Mouse (Mus musculus): ENCODE data around the gene Atp5h. TPM values are rescaled to one million over a fixed set of nuclear protein-coding genes. Genes with fewer than 3 reads are reported as not detected.

Gene Atp5h
- polyA plus RNA-seq, 1 experiment from 2014 or later: 886 TPM

DNA sequence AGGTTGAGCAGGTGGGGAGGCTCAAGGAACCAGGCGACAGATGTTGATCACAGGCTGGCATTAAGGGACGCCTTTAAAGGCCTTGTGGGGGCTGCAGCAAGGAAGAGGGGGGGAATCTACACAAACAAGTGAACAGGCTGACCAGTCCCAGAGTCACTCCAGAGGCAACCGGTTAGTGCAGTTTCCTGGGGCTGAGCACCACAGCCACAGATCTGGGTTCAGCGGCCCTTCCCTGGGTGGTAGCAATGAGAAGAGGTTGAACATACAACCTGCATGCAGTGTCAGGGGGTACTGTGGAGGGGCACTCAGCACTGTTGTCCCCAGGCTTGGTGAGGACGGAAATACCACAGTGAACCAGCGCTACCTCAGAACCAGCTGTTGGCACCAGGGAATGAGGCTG, 13.6 kb upstream of the Atp5h start:
- WGBS: 84% methylated on average over 6 of the region's 6 CpGs
- H3K9me3 ChIP-seq: no peaks in the 10 kb centered on the region
- H3K4me3 ChIP-seq: no peak overlapping the region
- H3K27ac ChIP-seq: peak overlapping the region; percentile 40
- peaks cover 24% of the 10 kb centered on the region for H3K4me1 ChIP-seq
- H3K27me3 ChIP-seq (ENCODE audit: poor library complexity, severe bottlenecking): no peaks in the 10 kb centered on the region
- DNase-seq (ENCODE audit: extremely low spot score, low spot score): no peak
- peaks cover 54% of the 10 kb centered on the region for H3K36me3 ChIP-seq (replicated peaks)

DNA sequence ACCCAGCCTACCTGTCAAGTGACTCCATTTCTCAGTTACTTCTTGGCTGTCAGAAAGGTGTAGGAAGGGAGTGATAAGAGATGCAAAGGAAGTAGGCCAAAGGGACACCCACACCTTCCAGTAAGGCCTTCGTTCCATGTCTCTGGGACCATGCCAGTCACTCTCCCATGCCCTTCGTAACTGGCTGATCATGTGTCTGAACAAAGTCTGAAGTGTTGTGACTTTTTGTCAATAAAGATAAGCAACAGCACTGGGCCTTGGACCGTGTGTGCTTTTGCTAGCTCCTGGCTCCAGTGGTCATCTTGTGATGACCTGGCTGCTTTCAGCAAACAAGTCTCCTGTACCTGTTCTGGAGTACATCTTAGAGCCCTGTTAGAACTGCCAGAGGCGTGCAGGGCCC, 13.1 kb upstream of the Atp5h start:
- 86% methylated on average over 4 of the region's 4 CpGs for WGBS
- Histone ChIP-seq H3K4me1 (peaks cover 30% of the 10 kb centered on the region), H3K36me3 (replicated peaks) (peaks cover 58% of the 10 kb centered on the region), H3K4me3 (no peak overlapping the region), H3K27ac (0 out of 2 replicates have a peak overlapping the region, but pooled peaks have one; percentile 40), H3K9me3 (no peaks in the 10 kb centered on the region), H3K27me3 (ENCODE audit: poor library complexity, severe bottlenecking) (no peaks in the 10 kb centered on the region)
- no peak for DNase-seq (ENCODE audit: extremely low spot score, low spot score)

DNA sequence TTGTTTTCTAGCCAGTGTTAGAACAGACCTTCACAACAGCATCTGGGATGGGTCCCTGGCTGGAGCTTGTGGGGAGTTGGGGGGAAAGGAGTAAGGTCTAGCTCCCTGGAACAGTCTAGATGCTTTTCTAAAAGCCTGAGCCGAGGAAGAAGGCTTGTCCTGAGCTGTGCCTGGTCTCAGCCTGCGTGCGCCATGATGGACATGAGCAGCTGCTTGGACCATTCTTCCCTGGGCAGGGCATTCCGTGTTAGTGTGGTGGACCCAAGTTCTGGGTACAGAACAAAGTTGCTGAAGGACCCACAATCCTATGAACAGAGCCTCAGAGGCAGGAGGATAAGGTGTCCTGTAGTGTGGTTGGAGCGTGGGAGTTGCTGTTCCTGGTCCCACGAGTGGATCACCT, 10.8 kb upstream of the Atp5h start:
- Histone ChIP-seq H3K27me3 (ENCODE audit: poor library complexity, severe bottlenecking) (no peaks in the 10 kb centered on the region), H3K36me3 (replicated peaks) (peaks cover 80% of the 10 kb centered on the region), H3K4me1 (peaks cover 24% of the 10 kb centered on the region), H3K9me3 (no peaks in the 10 kb centered on the region), H3K27ac (no peak overlapping the region), H3K4me3 (no peak overlapping the region)
- no peak for DNase-seq (ENCODE audit: extremely low spot score, low spot score)
- WGBS: 94% methylated on average over 6 of the region's 6 CpGs

DNA sequence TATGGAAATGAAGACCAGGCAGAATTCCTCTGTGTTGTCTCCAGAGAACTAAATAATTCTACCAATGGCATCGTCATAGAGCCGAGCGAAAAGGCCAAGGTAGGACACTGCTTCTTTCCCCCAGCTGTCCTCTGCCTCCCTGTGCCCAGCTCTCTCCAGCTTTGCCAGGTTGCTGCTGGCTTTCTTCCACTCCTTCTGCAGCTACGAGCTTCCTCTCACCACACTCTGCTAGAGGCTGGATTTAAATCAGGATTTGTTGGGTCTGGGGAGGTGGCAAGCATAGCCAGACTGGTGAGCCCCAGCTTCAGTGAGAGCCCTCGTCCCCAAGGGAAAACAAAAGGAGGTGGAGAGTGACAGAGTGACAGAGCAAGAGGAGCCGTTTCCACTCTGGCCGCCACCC, 9.5 kb upstream of the Atp5h start:
- WGBS: 91% methylated on average over 7 of the region's 7 CpGs
- no peak for DNase-seq (ENCODE audit: extremely low spot score, low spot score)
- Histone ChIP-seq H3K36me3 (replicated peaks) (peaks cover 92% of the 10 kb centered on the region), H3K4me1 (peaks cover 16% of the 10 kb centered on the region), H3K4me3 (no peak overlapping the region), H3K27ac (0 out of 2 replicates have a peak overlapping the region, but pooled peaks have one; percentile 6), H3K27me3 (ENCODE audit: poor library complexity, severe bottlenecking) (no peaks in the 10 kb centered on the region), H3K9me3 (no peaks in the 10 kb centered on the region)

DNA sequence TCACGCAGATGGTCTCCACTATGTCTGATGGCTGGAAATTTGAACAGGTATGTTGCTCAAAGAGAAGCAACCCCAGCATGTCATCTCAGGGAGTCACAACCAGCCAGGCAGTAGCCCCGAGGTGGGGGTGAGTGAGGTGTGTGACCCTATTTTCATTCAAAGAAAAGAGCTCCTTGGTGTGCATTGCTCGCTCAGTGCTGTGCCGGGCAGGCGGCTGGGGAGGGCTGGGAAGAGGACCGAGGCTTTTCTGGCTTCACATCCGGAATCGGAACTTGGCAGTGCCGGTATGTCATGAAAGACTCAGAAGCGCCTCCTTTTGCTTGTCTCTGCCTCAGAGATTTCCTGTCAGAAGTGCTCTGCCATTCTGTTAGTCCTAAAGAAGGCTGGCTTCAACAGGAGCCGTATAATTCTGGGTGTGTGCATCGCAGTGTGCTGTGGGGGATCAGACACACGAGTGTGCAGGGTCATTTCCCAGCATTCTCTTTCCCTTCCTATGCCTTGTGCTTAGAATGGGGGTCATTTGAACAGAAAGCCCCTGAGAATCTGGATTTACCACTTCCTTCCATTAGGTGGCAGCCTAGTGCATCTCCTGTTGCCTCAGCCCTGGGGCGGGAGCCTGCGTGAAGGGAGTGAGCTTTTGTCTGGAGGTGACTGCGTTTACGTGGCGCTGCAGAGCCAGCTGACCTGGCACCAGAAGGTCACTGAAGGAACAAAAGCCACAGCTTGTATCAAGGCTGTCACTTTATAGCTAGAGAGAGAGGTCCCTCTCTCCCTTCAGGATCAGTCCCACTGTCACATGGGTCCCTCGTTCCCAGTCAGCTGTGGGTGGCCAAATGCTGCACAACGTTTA, 7.9 kb upstream of the Atp5h start:
- no peaks in the 10 kb centered on the region for H3K27me3 ChIP-seq (ENCODE audit: poor library complexity, severe bottlenecking)
- peaks cover 16% of the 10 kb centered on the region for H3K4me1 ChIP-seq
- 36% methylated on average over 20 of the region's 20 CpGs for WGBS
- H3K36me3 ChIP-seq (replicated peaks): peaks cover 92% of the 10 kb centered on the region
- H3K27ac ChIP-seq: peak overlapping the region; percentile 75
- peak; percentile 74 for DNase-seq (ENCODE audit: extremely low spot score, low spot score)
- H3K9me3 ChIP-seq: no peaks in the 10 kb centered on the region
- H3K4me3 ChIP-seq: peak overlapping the region; percentile 24

DNA sequence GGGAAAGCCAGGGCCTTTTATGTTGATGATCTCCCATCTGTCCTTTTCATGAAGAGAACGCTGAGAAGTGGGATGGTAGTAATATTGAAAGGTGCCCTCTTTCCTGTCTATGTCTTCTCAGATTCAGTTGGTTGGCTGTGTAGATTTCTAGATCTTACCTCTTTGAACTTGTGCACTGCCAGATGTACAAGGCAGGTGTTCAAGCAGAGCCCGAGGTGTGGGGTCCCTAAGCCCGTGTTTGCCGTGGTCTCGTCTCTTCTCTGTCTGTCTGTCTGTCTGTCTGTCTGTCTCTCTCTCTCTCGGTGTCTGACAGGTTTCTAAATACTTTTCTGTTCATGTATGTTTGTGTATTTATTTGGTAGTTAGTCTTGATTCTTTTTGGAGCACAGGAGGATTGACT, 5.9 kb upstream of the Atp5h start:
- Histone ChIP-seq H3K4me1 (peaks cover 35% of the 10 kb centered on the region), H3K4me3 (no peak overlapping the region), H3K9me3 (no peaks in the 10 kb centered on the region), H3K27me3 (ENCODE audit: poor library complexity, severe bottlenecking) (no peaks in the 10 kb centered on the region), H3K36me3 (replicated peaks) (peaks cover 80% of the 10 kb centered on the region), H3K27ac (no peak overlapping the region)
- WGBS: 93% methylated on average over 6 of the region's 6 CpGs
- DNase-seq (ENCODE audit: extremely low spot score, low spot score): no peak

DNA sequence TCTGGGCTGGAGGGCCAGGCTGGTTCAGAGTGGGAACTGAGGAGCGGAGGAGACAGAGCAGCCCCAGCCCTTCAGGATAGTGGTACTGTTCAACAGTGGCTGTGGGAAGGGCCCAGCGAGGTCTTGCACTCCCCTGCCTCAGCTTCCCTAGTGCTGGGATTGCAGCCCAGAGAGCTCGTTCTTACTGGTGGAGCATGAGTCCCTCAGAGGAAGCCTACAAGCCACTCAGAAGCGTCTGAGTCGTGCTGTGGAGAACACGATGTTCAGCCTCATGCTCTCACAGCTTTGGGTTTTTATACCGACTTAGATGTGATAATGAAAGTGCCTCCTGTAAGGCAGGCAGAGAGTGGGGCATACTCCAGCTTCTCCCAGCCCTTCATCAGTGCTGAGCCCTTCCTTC, 4.9 kb upstream of the Atp5h start:
- Histone ChIP-seq H3K4me3 (no peak overlapping the region), H3K36me3 (replicated peaks) (peaks cover 70% of the 10 kb centered on the region), H3K27ac (no peak overlapping the region), H3K9me3 (no peaks in the 10 kb centered on the region), H3K27me3 (ENCODE audit: poor library complexity, severe bottlenecking) (no peaks in the 10 kb centered on the region), H3K4me1 (peaks cover 39% of the 10 kb centered on the region)
- WGBS: 88% methylated on average over 7 of the region's 7 CpGs
- no peak for DNase-seq (ENCODE audit: extremely low spot score, low spot score)

DNA sequence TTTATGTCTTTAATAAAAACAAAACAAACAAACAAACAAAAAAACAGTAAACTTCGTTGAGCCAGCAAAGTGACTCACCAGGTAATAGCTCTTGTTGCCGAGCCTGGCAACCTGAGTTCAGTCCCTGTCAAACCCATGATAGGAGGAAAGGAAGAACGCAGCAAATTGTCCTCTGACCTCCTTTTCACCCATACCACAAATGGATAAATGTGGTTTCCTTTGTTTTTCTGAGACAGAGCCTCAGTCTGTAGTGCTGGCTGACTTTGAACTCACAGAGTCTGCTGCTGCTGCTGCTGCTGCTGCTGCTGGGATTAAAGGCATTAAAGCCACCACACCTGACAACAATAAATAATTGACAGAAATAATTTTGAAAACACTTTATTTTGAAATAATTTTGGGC, 3.3 kb upstream of the Atp5h start:
- 88% methylated on average over 3 of the region's 3 CpGs for WGBS
- H3K27ac ChIP-seq: no peak overlapping the region
- DNase-seq (ENCODE audit: extremely low spot score, low spot score): no peak
- H3K36me3 ChIP-seq (replicated peaks): peaks cover 59% of the 10 kb centered on the region
- H3K9me3 ChIP-seq: no peaks in the 10 kb centered on the region
- H3K4me3 ChIP-seq: no peak overlapping the region
- no peaks in the 10 kb centered on the region for H3K27me3 ChIP-seq (ENCODE audit: poor library complexity, severe bottlenecking)
- H3K4me1 ChIP-seq: peaks cover 47% of the 10 kb centered on the region

DNA sequence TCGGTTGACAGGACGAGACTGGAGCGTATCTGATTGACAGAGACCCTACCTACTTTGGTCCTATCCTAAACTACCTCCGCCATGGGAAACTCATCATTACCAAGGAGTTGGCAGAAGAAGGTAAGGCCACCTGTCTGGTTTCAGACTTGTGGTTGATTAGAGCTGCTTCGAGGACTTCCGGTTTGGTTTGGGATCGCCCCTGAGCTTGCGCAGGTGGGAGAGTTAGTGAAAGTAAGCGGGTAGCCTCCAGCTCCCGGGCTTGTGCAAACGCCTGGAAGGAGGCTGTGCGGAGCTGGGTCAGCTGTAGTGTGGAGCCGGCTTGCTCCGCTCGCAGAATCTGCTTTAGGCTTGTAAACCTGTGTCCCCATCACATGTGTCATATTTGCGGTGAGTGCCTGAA, 2.2 kb upstream of the Atp5h start:
- no peak overlapping the region; the same call in 1 of the 2 replicates for H3K4me3 ChIP-seq
- 91% methylated on average over 16 of the region's 16 CpGs for WGBS
- H3K4me1 ChIP-seq: peaks cover 45% of the 10 kb centered on the region
- no peak overlapping the region for H3K27ac ChIP-seq
- no peaks in the 10 kb centered on the region for H3K9me3 ChIP-seq
- H3K27me3 ChIP-seq (ENCODE audit: poor library complexity, severe bottlenecking): no peaks in the 10 kb centered on the region
- DNase-seq (ENCODE audit: extremely low spot score, low spot score): no peak
- peaks cover 59% of the 10 kb centered on the region for H3K36me3 ChIP-seq (replicated peaks)

DNA sequence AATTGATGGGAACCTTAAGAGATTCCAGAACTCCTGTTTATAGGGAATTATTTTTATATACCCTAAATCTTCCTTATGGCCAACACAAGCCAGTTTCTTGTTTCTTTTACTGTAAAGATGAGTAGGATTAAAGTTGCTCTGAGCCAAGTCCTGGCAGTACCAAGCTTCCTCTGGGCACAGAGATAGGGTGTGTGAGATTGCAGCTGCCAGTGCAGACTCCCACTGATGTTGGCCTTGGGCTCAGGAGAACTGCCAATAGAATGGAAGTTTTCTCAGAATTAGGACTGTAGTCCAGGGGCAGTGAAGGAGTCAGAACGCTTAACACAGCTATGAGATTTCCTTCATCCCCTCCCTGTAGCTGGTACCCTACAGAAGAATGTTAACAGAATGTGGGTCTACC, 1.6 kb upstream of the Atp5h start:
- peaks cover 59% of the 10 kb centered on the region for H3K36me3 ChIP-seq (replicated peaks)
- no peaks in the 10 kb centered on the region for H3K27me3 ChIP-seq (ENCODE audit: poor library complexity, severe bottlenecking)
- no peaks in the 10 kb centered on the region for H3K9me3 ChIP-seq
- H3K27ac ChIP-seq: no peak overlapping the region
- 80% methylated on average over 1 of the region's 1 CpGs for WGBS
- peaks cover 45% of the 10 kb centered on the region for H3K4me1 ChIP-seq
- H3K4me3 ChIP-seq: peak overlapping the region; percentile 99
- no peak for DNase-seq (ENCODE audit: extremely low spot score, low spot score)

DNA sequence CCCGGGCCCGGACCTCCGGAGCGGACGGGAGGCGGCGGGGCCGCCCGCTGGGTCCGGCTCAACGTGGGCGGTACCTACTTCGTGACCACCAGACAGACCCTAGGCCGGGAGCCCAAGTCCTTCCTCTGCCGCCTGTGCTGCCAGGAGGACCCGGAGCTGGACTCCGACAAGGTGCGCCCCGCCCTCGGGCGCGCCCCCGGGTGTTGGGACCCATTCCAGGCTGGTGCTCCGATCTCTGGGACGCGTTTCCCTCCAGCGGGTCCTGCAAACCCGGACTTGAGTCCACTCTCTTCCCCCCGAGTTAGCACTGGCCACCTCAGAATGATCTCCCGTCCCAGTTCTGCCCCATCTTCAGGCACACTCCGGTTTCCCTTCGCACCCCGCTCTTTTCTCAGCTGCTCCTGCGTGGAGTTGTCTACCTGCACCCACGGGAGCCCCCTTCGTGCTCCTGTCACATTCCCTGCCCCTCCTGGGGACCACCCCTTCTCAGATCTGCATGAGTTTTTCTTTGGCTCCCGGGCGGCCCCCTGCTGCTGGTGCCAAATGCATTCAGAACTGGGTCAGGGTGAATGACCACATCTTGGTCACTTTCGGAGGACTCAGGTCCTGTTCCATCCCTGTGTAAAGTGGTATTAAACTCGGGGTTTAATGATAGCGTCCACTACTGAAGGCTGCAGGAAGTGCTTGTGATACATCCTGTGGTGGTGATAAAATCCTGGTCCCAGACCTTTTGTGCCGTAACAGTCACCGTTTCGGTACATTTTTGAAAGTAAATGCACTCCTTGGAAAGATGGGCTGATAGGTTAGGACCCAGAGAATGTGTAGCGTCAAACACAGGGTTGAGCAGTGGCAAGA, 801 bp upstream of the Atp5h start:
- H3K4me3 ChIP-seq: peak overlapping the region; percentile 99
- peak overlapping the region; percentile 98 for H3K27ac ChIP-seq
- peaks cover 45% of the 10 kb centered on the region for H3K4me1 ChIP-seq
- H3K27me3 ChIP-seq (ENCODE audit: poor library complexity, severe bottlenecking): no peaks in the 10 kb centered on the region
- DNase-seq (ENCODE audit: extremely low spot score, low spot score): peak; percentile 68
- WGBS: 4% methylated on average over 38 of the region's 45 CpGs
- peaks cover 59% of the 10 kb centered on the region for H3K36me3 ChIP-seq (replicated peaks)
- H3K9me3 ChIP-seq: no peaks in the 10 kb centered on the region

DNA sequence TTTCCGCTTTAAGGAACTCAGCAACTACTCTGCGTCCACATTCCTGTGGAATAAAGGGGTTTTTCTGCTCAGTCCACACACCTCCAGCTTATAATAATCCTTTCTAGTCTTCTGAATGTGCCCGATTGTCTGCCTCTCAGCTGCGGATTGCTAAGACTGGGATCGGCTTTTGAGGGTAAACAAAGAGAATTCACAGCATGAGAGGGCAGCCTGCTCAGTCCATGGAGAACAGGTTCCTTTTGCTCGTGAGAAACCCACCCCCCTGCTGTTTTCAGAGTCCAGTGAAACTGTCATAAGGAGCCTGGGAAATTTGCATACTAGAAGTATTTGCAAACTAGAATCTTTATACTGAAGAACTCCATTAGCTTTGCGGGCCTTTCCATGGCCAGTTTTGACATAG, 10.2 kb downstream of the Atp5h start:
- Histone ChIP-seq H3K36me3 (replicated peaks) (peaks cover 56% of the 10 kb centered on the region), H3K27me3 (ENCODE audit: poor library complexity, severe bottlenecking) (no peaks in the 10 kb centered on the region), H3K9me3 (no peaks in the 10 kb centered on the region), H3K4me1 (peaks cover 85% of the 10 kb centered on the region), H3K4me3 (peak overlapping the region; percentile 70), H3K27ac (peak overlapping the region; percentile 95)
- peak; percentile 76 for DNase-seq (ENCODE audit: extremely low spot score, low spot score)
- WGBS: 23% methylated on average over 7 of the region's 7 CpGs

Measured in forebrain, embryonic 10.5 days (tissue).